Mouse (Mus musculus) stomach, postnatal 0 days (tissue): ENCODE results near the gene Tmem239.

Experiments
- CTCF ChIP-seq: IDR thresholded peaks from 2 replicates; pipeline ENCODE4 v1.5.1; 2016; ENCODE audit warnings: antibody characterized with exemption, low read depth, mild to moderate bottlenecking, moderate library complexity
- EP300 ChIP-seq: optimal IDR thresholded peaks from 2 replicates; pipeline ENCODE3; 2016; ENCODE audit warnings: antibody characterized with exemption

GRCm38 (mm10) chr2:130425112-130425511 is 18.8 kb downstream of the Tmem239 start:
- TF ChIP-seq CTCF (peak; percentile 61), EP300 (no peak)
